Mouse (Mus musculus) testis, adult 2 months (tissue): ENCODE results near the gene Tmem245.

ENCODE experiments used
- CTCF ChIP-seq: fragments of 200-500 bp; IDR thresholded peaks from 2 replicates; pipeline ENCODE4 v1.5.1; 2012; ENCODE audit warnings: low read depth, mild to moderate bottlenecking, inconsistent platforms, low read length, moderate library complexity; ENCODE audit not compliant: control insufficient read depth, insufficient read depth, insufficient replicate concordance
- POLR2A ChIP-seq: fragments of 200-500 bp; IDR thresholded peaks from 2 replicates; pipeline ENCODE4 v1.6.1; 2012; ENCODE audit warnings: low read depth, mild to moderate bottlenecking, inconsistent platforms, low read length, moderate library complexity; ENCODE audit not compliant: control insufficient read depth

DNA sequence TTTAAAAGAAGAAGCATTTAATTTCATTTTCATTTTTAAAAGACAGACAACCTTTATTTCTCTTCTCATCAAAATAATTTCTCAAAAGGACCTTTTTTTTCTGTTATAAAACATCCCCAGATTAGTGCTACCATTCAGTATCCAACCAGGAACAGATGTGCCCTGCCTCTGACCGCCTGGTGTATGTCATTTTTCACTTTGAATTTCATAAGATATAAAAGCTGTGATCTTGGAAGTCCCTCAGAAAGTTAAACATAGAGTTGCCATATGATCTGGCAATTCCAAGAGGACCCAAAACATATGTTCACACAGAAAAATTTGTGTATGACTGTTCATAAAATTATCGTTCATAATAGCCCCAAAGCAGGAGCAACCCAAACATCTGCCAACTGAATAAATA, 44.7 kb upstream of the Tmem245 start:
- no peak for TF ChIP-seq CTCF
- TF ChIP-seq POLR2A = no peak
